Mouse (Mus musculus) brain, embryonic 14.5 days (tissue): ENCODE measurements around the gene Pclaf.

Source experiments
- CTCF ChIP-seq: fragments of 200-500 bp; IDR thresholded peaks from 2 replicates; pipeline ENCODE4 v1.5.1; 2012; ENCODE audit warnings: inconsistent platforms, mild to moderate bottlenecking, moderate library complexity, borderline replicate concordance; ENCODE audit not compliant: insufficient read depth, insufficient read length; ENCODE audit errors: extremely low read depth
- POLR2A ChIP-seq: fragments of 200-500 bp; IDR thresholded peaks from 2 replicates; pipeline ENCODE4 v1.6.1; 2012; ENCODE audit warnings: mild to moderate bottlenecking, inconsistent platforms, borderline replicate concordance; ENCODE audit not compliant: poor library complexity, insufficient read depth, insufficient read length, severe bottlenecking; ENCODE audit errors: extremely low read depth

DNA sequence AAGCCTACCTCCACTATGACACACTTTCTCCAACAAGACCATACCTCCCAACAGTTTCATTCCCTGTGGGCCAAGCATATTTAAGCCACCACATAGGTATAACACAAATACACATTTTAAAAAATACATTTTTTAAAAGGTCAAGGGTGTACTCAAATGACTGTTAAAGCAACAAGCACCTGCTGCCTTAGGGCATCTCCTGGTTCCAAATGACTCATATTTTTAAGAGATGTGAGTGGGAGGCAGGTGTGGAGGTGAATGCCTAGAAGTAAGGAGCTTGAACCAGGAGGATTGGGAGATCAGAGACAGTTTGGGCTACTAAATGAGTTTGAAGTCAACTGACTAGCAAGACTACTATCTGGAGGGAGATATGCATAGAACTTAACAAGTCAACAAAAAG is 39.8 kb downstream of the Pclaf start:
- TF ChIP-seq CTCF (no peak), POLR2A (no peak)
